Mouse (Mus musculus): ENCODE data around the gene Klhl29. TPM values are rescaled to one million over a fixed set of nuclear protein-coding genes. Genes with fewer than 3 reads are reported as not detected.

Klhl29 gene
- total and polyA plus RNA-seq, 3 experiments = not detected

DNA sequence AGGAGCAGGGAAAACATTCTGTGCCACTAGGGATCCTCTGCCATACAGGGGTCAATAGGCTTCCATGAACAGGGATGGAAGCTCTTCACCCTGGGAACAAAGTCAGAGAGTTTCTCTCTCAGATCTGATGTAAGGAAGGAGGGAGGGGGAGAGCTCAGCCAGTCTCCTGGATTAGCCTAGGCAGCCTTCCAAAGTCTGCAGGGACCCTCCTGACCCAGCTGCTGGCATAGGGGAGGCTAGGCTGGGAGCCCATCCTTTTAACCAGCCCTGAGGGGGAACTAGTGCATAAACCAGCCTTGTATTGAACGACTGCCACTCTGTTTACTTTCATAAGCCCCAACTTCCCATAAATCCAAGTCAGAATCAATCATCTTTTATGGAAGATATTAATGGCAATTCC, 95.6 kb downstream of the Klhl29 start:
- no peaks in the 10 kb centered on the region for H3K36me3 ChIP-seq (ENCODE audit: control insufficient read depth in 1 of 2, insufficient read depth in 2 of 2, low read length in 2 of 2)
- H3K27ac ChIP-seq (ENCODE audit: control insufficient read depth, low read depth, low read length) = no peak overlapping the region
- H3K4me3 ChIP-seq (ENCODE audit: control insufficient read depth in 1 of 2, insufficient read depth in 1 of 2, low read depth in 2 of 2, low read length in 2 of 2) = no peak overlapping the region
- no peaks in the 10 kb centered on the region for H3K4me1 ChIP-seq (ENCODE audit: control insufficient read depth in 1 of 2, insufficient read depth in 2 of 2, low read length in 2 of 2)
- H3K79me2 ChIP-seq (ENCODE audit: control insufficient read depth, insufficient read depth, low read length, poor library complexity) = no peaks in the 10 kb centered on the region
- no peaks in the 10 kb centered on the region for H3K27me3 ChIP-seq (ENCODE audit: control insufficient read depth in 1 of 2, insufficient read depth in 2 of 2, low read length in 2 of 2)
- no peak overlapping the region for H3K9ac ChIP-seq (ENCODE audit: control insufficient read depth, low read depth, low read length, poor library complexity, severe bottlenecking)
- DNase-seq (ENCODE audit: low read depth, low spot score) = no peak
- no peak for TF ChIP-seq RAD21 (IDR thresholded peaks at IDR 0.05; ENCODE audit: low read depth, low read length)
- TF ChIP-seq HCFC1 (IDR thresholded peaks at IDR 0.05; ENCODE audit: low read depth, low read length) = no peak
- no peak for TF ChIP-seq SMC3 (IDR thresholded peaks at IDR 0.05; ENCODE audit: low read depth, low read length)
- no peak for TF ChIP-seq MYB (IDR thresholded peaks at IDR 0.05; ENCODE audit: low read depth, low read length)
- no peak for TF ChIP-seq MAX (IDR thresholded peaks at IDR 0.05; ENCODE audit: low read length)
- TF ChIP-seq TCF12 (IDR thresholded peaks at IDR 0.05; ENCODE audit: low read depth, low read length) = no peak
- no peak for TF ChIP-seq BHLHE40 (IDR thresholded peaks at IDR 0.05; ENCODE audit: borderline replicate concordance, low read depth, low read length)
- TF ChIP-seq MAFK (IDR thresholded peaks at IDR 0.05; ENCODE audit: borderline replicate concordance, low read depth, low read length) = no peak
- no peak for TF ChIP-seq MEF2A (IDR thresholded peaks at IDR 0.05; ENCODE audit: extremely low read depth, insufficient replicate concordance, low read depth, low read length, poor library complexity, severe bottlenecking)
- TF ChIP-seq KAT2A (conservative IDR thresholded peaks at IDR 0.05; ENCODE audit: low read depth, low read length) = no peak
- no peak for TF ChIP-seq CHD2 (IDR thresholded peaks at IDR 0.05; ENCODE audit: low read length)
- TF ChIP-seq POLR2AphosphoS5 (IDR thresholded peaks at IDR 0.05; ENCODE audit: borderline replicate concordance, low read depth, low read length) = no peak
- no peak for TF ChIP-seq TAL1 (IDR thresholded peaks at IDR 0.05; ENCODE audit: low read length)
- H3K9me3 ChIP-seq (replicated peaks; ENCODE audit: insufficient read depth, low read length) = no peaks in the 10 kb centered on the region

DNA sequence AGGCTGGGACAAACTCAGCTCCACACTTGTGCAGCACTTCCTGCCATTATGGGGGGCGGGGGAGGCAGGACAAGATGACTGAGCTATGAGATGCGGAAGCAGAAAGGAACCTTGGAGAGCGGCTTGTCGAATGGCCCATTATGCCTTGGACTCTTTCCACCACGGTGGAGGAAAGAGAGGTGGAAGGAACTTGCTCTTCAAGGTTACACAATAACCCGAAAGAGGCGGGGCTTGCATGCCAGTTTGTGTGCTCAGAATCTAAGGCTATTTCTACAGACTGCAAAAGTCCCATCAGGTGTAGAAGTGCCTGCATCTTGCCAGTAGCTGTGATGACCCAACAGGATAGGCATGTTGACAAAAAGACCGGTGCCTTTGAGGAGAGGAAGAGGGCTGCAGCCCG, 98.5 kb downstream of the Klhl29 start:
- no peaks in the 10 kb centered on the region for H3K9me3 ChIP-seq (replicated peaks; ENCODE audit: insufficient read depth, low read length)
- H3K79me2 ChIP-seq (ENCODE audit: control insufficient read depth, insufficient read depth, low read length, poor library complexity) = no peaks in the 10 kb centered on the region
- no peak for TF ChIP-seq MEF2A (IDR thresholded peaks at IDR 0.05; ENCODE audit: extremely low read depth, insufficient replicate concordance, low read depth, low read length, poor library complexity, severe bottlenecking)
- no peak for TF ChIP-seq UBTF (IDR thresholded peaks at IDR 0.05; ENCODE audit: borderline replicate concordance, insufficient read depth, low read depth, low read length)
- no peak for TF ChIP-seq SMC3 (IDR thresholded peaks at IDR 0.05; ENCODE audit: low read depth, low read length)
- TF ChIP-seq HCFC1 (IDR thresholded peaks at IDR 0.05; ENCODE audit: low read depth, low read length) = no peak
- no peak for TF ChIP-seq USF2 (IDR thresholded peaks at IDR 0.05; ENCODE audit: borderline replicate concordance in 1 of 2, insufficient read depth in 1 of 2, low read depth in 1 of 2, low read length in 2 of 2)
- no peak for TF ChIP-seq CHD1 (IDR thresholded peaks at IDR 0.05; ENCODE audit: low read depth, low read length)
- no peak for TF ChIP-seq USF1 (IDR thresholded peaks at IDR 0.05; ENCODE audit: low read depth, low read length)
- H3K4me3 ChIP-seq (ENCODE audit: control insufficient read depth in 1 of 2, insufficient read depth in 1 of 2, low read depth in 2 of 2, low read length in 2 of 2) = no peak overlapping the region
- no peaks in the 10 kb centered on the region for H3K36me3 ChIP-seq (ENCODE audit: control insufficient read depth in 1 of 2, insufficient read depth in 2 of 2, low read length in 2 of 2)
- no peak overlapping the region for H3K27ac ChIP-seq (ENCODE audit: control insufficient read depth, low read depth, low read length)
- H3K4me1 ChIP-seq (ENCODE audit: control insufficient read depth in 1 of 2, insufficient read depth in 2 of 2, low read length in 2 of 2) = no peaks in the 10 kb centered on the region
- no peak overlapping the region for H3K9ac ChIP-seq (ENCODE audit: control insufficient read depth, low read depth, low read length, poor library complexity, severe bottlenecking)
- H3K27me3 ChIP-seq (ENCODE audit: control insufficient read depth in 1 of 2, insufficient read depth in 2 of 2, low read length in 2 of 2) = no peaks in the 10 kb centered on the region
- DNase-seq (ENCODE audit: low read depth, low spot score) = no peak
